Mouse (Mus musculus) neutrophil, adult 5-6 weeks (primary cell): ENCODE measurements around the gene Ide. TPM values are rescaled to one million over a fixed set of nuclear protein-coding genes. Genes with fewer than 3 reads are reported as not detected.
"Not testable (repeated sequence)": the region's sequence is repeated elsewhere in the genome, so short reads cannot be mapped to it uniquely, and the experiment has no call there.

Experiments
- ATAC-seq: fragments of 151-379, 151-347 bp; 2 replicates; pipeline ENCODE4 v1.8.0; 2017; ENCODE audit warnings: mild to moderate bottlenecking, moderate TSS enrichment; ENCODE audit not compliant: insufficient number of reproducible peaks, poor library complexity, low FRiP score, severe bottlenecking; ENCODE audit errors: extremely low read depth
- total RNA-seq: library from RNA; stranded (forward); fragments of 200-1000 nt; gene quantifications from 2 replicates; pipeline ENCODE4 v1.2.3, GENCODE M21; 2017

Gene Ide
- total RNA-seq, 1 experiment from 2014 or later, result 27.8 TPM

DNA sequence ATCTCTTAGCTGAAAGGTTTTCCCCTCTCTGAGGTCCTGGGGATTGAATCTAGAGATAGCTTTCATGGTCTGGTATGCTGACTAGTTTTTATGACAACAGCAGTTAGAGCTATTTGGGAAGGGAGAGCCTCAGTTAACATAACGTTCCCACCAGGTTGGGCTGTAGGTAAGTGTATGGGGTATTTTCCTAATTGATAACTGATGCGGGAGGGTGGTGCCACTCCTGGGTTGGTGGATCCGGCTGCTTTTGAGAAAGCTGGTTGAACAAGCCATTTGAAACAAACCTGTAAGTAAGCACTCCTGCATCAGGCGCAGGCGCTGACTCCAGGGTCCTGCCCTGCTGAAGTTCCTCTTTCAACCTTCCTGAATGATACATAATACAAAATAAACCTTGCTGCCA lies 100.3 kb downstream of the Ide start:
- ATAC-seq, result no peak

DNA sequence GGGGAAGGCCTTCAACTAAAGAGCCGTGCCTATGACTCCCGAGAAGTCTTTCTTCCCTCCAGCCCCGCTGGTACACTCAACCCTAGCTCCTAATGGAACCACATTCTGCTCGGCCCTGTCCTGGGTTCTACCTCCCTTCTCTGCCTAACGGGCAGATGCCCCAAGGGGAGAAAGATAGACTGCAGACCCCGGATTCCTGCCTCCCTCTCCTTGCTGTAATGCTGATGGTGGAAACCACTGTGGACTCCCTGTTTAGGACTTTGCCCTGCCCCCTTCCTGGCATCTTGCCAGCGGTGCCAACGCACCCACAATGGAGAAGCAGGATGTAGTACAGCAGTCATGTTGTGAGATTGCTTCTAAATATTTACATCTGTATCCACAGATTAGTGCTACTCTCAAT lies 101.8 kb downstream of the Ide start:
- no peak for ATAC-seq

DNA sequence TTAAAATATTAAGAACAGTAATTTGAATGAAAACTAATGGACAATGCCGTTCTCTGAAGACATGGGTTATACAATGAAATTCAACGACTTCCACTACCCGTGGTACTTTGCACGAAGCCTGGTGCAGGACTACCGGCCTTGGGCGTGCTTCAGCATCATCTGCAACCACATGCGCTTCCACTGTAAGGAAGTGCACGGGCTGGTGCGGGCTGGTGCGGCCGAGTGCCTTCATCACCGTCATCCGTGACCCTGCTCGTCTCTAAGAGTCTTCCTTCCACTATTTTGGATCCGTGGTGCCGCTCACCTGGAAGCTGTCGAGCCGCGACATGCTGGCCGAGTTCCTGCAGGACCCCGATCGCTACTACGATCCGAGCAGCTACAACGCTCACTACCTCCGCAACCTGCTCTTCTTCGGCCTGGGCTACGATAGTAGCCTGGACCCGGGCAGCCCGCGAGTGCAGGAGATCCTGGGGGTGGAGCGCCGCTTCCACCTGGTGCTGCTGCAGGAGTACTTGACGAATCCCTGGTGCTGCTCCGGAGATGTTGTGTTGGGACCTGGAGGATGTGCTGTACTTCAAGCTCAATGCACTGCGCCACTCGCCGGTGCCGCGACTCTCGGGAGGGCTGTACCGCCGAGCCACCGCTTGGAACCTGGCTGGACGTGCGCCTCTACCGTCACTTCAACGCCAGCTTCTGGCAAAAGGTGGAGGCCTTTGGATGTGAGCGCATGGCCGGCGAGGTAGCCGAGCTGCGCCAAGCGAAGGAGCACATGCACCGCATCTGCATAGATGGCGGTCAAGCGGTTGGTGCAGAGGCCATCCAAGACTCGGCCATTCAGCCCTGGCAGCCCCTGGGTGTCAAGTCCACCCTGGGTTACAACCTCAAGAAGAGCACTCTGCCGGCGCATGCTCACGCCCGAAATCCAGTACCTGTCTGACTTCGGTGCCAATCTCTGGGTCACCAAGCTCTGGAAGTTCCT lies 103.8 kb downstream of the Ide start:
- ATAC-seq, result no peak

DNA sequence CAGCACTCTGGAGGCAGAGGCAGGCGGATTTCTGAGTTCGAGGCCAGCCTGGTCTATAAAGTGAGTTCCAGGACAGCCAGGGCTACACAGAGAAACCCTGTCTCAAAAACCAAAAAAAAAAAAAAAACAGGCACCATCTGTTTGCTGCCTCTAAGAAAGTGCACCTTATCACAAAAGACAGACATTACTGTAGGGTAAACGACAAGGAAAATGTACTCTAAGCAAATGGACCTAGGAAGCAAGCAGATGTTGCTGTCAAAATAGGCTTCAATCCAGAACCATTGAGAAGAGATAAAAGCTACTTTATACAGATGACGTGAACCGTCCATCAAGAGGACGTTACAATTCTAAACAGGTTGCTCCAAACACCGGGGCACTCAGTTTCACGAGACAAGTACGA lies 105.1 kb downstream of the Ide start:
- not testable (repeated sequence) for ATAC-seq

DNA sequence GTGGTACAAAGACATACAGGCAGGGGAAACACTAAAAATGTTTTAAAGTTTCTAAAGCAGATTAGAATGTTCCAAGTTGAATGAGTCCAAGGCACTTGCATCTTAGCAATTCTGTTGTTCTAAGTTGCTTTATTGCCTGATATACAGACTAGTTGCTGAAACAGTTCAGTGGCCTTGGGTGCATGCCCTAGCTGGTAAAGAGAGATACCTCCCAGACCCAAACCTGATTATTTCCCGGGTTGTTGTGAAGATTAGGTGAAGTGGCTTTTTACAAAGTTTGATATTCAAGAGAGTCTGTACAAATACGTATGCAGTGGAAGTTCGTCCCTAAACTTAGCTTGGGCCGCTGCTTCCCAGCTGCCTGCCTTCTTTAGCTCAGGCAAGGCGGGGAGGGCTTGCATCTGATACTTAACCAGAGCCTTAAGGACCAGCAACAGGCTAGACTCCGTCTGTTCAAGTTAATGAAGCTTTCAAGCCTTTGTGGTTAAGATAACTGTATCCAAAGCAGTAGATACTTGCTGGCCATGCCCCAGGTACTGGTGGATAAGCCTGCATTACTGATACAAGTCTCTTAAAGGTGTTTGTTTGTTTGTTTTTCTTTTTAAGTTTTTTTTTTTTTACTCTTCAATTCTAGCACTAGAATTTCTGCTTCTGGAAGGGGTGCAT lies 112.3 kb downstream of the Ide start:
- no peak for ATAC-seq

Other genes starting within 250 kb of the Ide start
- gene March5, start 130.3 kb downstream of the Ide start, total RNA-seq, result 60.3 and 63.1 TPM in 2 replicates
- 1.4 and 1.7 TPM in 2 replicates for gene Cpeb3, start 129.3 kb downstream of the Ide start, total RNA-seq
- gene Kif11, start 38.6 kb upstream of the Ide start, total RNA-seq, result 0.61 and 0.70 TPM in 2 replicates
- 57.2 and 72.9 TPM in 2 replicates for gene Hhex, start 97.0 kb upstream of the Ide start, total RNA-seq
- 65.1 and 69.9 TPM in 2 replicates for gene Exoc6, start 212.6 kb upstream of the Ide start, total RNA-seq